Mouse (Mus musculus): ENCODE data around the gene AI854703. TPM values are rescaled to one million over a fixed set of nuclear protein-coding genes. Genes with fewer than 3 reads are reported as not detected.

The AI854703 gene
- polyA plus RNA-seq, 1 experiment from 2014 or later, result 0.50 TPM

DNA sequence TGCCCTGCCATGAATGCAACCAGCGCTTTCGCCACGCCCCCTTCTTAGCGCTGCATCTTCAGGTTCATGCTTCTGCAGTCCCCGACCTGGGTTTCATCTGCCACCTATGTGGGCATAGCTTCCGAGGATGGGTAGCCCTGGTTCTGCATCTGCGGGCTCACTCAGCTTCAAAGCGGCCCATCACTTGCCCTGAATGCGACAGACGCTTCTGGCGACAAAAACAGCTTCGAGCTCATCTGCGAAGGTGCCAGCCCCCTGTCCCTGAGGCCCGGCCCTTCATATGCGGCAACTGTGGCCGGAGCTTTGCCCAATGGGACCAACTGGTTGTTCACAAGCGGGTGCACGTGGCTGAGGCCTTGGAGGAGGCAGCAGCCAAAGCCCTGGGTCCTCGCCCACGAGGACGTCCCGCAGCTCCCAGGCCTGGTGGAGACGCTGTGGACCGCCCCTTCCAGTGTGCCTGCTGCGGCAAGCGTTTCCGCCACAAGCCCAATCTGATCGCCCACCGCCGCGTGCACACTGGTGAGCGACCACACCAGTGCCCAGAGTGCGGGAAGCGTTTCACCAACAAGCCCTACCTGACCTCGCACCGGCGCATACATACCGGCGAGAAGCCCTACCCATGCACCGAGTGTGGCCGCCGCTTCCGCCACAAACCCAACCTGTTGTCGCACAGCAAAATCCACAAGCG lies 29.9 kb upstream of the AI854703 start:
- no peak overlapping the region for H3K9ac ChIP-seq
- no peak for ATAC-seq
- 92% methylated on average over 45 of the region's 45 CpGs for WGBS (ENCODE audit: insufficient replicate concordance)
- H3K27me3 ChIP-seq (replicated peaks), result no peaks in the 10 kb centered on the region
- H3K27ac ChIP-seq, result no peak overlapping the region
- peaks cover 46% of the 10 kb centered on the region for H3K36me3 ChIP-seq
- peaks cover 7% of the 10 kb centered on the region; the same call in 1 of the 2 replicates for H3K9me3 ChIP-seq (replicated peaks)
- H3K4me1 ChIP-seq, result peaks cover 36% of the 10 kb centered on the region
- no peak overlapping the region for H3K4me3 ChIP-seq
- no peak overlapping the region for H3K4me2 ChIP-seq

GRCm38 (mm10) chr6:48597233-48597625 lies 29.3 kb upstream of the AI854703 start:
- peaks cover 7% of the 10 kb centered on the region; the same call in 1 of the 2 replicates for H3K9me3 ChIP-seq (replicated peaks)
- 92% methylated on average over 27 of the region's 27 CpGs for WGBS (ENCODE audit: insufficient replicate concordance)
- no peak overlapping the region for H3K4me3 ChIP-seq
- peaks cover 46% of the 10 kb centered on the region for H3K36me3 ChIP-seq
- ATAC-seq, result no peak
- peaks cover 38% of the 10 kb centered on the region for H3K4me1 ChIP-seq
- no peak overlapping the region for H3K27ac ChIP-seq
- H3K27me3 ChIP-seq (replicated peaks), result no peaks in the 10 kb centered on the region
- H3K4me2 ChIP-seq, result no peak overlapping the region
- no peak overlapping the region for H3K9ac ChIP-seq

DNA sequence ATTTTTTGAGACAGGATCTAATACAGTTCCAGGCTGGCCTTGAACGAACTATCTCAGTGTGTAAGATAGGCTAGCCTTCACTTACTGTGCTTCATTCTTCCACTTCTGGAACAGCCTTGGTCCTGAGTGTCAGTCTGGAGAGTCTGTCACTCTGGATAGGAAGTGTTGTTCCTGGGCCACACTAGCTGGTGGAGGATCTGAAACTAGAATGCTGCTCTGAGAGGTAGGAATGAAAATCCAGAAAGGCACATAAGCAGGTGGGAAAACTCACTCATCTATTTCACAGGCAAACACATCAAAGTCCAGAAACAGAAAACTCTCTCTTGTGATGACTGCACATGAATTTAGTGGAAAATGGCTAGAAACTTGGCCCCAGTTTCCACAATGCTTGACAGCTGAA lies 26.0 kb upstream of the AI854703 start:
- H3K36me3 ChIP-seq, result peaks cover 45% of the 10 kb centered on the region
- peak overlapping the region; percentile 96; the same call in 1 of the 2 replicates for H3K4me2 ChIP-seq
- no peak for ATAC-seq
- no peak overlapping the region for H3K27ac ChIP-seq
- H3K27me3 ChIP-seq (replicated peaks), result no peaks in the 10 kb centered on the region
- H3K9me3 ChIP-seq (replicated peaks), result peaks cover 7% of the 10 kb centered on the region; the same call in 1 of the 2 replicates
- WGBS (ENCODE audit: insufficient replicate concordance), result 69% methylated on average over 1 of the region's 1 CpGs
- H3K4me3 ChIP-seq, result 0 out of 2 replicates have a peak overlapping the region, but pooled peaks have one; percentile 71
- H3K4me1 ChIP-seq, result peaks cover 22% of the 10 kb centered on the region
- H3K9ac ChIP-seq, result no peak overlapping the region

GRCm38 (mm10) chr6:48601271-48602079 lies 25.1 kb upstream of the AI854703 start, which contains the start of gene Zfp775:
Gene Zfp775, plus strand, starts transcription at chr6:48602063.
- H3K27ac ChIP-seq, result peak within 1 kb of the TSS; percentile 69
- 0 out of 2 replicates have a peak, but pooled peaks cover 7% of the 10 kb centered on the region for H3K9me3 ChIP-seq (replicated peaks)
- H3K4me1 ChIP-seq, result peaks cover 22% of the 10 kb centered on the region
- H3K4me3 ChIP-seq, result peak within 1 kb of the TSS; percentile 71
- no peaks in the 10 kb centered on the region for H3K27me3 ChIP-seq (replicated peaks)
- H3K36me3 ChIP-seq, result peaks cover 36% of the 10 kb centered on the region
- WGBS (ENCODE audit: insufficient replicate concordance), result 5% methylated on average over 42 of the region's 42 CpGs
- peak within 1 kb of the TSS; percentile 75 for H3K9ac ChIP-seq
- H3K4me2 ChIP-seq, result peak within 1 kb of the TSS; percentile 96
- peak; percentile 98 for ATAC-seq

GRCm38 (mm10) chr6:48602080-48602741 lies 24.4 kb upstream of the AI854703 start:
- WGBS (ENCODE audit: insufficient replicate concordance), result 2% methylated on average over 28 of the region's 28 CpGs
- ATAC-seq, result peak; percentile 73

DNA sequence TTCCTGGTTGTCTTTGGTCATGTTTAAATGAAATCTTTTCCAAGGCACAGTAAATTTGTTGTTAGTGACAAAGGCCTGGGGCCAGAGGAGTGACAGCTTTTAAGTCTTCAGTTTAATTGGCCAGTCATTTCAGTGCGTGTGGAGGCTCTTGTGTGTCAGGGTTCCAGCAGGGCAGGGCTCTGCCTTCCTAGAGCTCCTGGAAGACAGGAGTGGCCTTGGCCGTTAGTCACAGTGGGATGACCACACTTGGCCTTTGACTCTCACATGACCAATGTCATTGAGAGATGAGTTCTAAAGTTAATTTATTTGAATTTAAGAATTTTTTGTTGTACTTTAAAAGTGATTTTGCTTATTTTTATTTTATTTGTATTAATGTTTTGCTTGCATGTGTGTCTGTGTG lies 18.4 kb upstream of the AI854703 start:
- no peak overlapping the region for H3K27ac ChIP-seq
- H3K4me1 ChIP-seq, result peaks cover 7% of the 10 kb centered on the region; the same call in 1 of the 2 replicates
- no peaks in the 10 kb centered on the region for H3K27me3 ChIP-seq (replicated peaks)
- no peak overlapping the region for H3K4me2 ChIP-seq
- no peak overlapping the region for H3K9ac ChIP-seq
- no peaks in the 10 kb centered on the region for H3K36me3 ChIP-seq
- no peaks in the 10 kb centered on the region for H3K9me3 ChIP-seq (replicated peaks)
- WGBS (ENCODE audit: insufficient replicate concordance), result 67% methylated on average over 2 of the region's 2 CpGs
- ATAC-seq, result no peak
- H3K4me3 ChIP-seq, result no peak overlapping the region

More at GRCm38 (mm10) chr6:48602080-48602741, 24.4 kb upstream of the AI854703 start:
- Histone ChIP-seq H3K27ac (peak overlapping the region; percentile 69), H3K4me3 (peak overlapping the region; percentile 71), H3K9me3 (replicated peaks) (0 out of 2 replicates have a peak, but pooled peaks cover 2% of the 10 kb centered on the region), H3K4me1 (peaks cover 22% of the 10 kb centered on the region), H3K36me3 (peaks cover 29% of the 10 kb centered on the region), H3K4me2 (peak overlapping the region; percentile 96), H3K27me3 (replicated peaks) (no peaks in the 10 kb centered on the region), H3K9ac (peak overlapping the region; percentile 75)

DNA sequence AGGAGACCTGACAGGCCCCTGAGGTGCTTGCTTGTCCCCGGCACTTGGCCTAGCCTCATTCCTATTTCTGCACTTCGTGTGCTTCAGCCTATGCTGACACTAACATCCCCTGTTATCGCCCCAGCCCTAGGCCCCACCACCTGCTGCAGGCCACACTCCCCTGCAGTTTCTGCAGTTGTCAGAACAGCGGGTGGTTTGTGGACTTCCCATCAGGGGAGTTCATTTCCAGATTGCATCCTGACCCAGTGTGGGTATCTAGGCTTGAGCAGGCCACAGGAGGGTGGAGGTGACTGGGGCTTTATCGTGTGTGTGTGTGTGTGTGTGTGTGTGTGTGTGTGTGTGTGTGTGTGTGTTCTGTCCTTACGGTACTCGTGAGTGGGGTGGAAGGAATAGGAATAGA lies 17.1 kb upstream of the AI854703 start:
- Histone ChIP-seq H3K4me1 (peaks cover 7% of the 10 kb centered on the region; the same call in 1 of the 2 replicates), H3K27me3 (replicated peaks) (no peaks in the 10 kb centered on the region), H3K36me3 (peaks cover 6% of the 10 kb centered on the region; the same call in 1 of the 2 replicates), H3K4me3 (no peak overlapping the region), H3K27ac (no peak overlapping the region), H3K9me3 (replicated peaks) (no peaks in the 10 kb centered on the region), H3K9ac (no peak overlapping the region), H3K4me2 (no peak overlapping the region)
- peak; percentile 57 for ATAC-seq
- WGBS (ENCODE audit: insufficient replicate concordance), result 35% methylated on average over 5 of the region's 7 CpGs

DNA sequence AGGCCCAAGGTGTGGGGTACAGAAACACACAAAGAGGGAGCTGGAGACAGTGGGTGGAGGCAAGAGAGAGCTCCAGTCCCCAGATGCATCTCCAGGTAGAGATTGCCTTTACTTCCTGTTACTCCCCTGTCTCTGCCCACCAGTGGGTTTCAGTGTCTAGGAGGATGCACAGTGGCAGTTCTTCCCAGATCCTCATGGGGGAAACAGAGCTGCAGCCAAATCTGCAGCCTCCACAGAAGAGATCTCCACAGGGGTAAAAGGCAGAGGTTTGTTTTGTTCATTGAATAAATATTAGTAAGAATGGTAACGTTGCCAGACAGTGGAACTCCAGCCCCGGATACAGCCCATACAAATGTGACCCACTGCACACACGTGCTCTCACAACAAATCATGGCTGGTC lies 15.9 kb upstream of the AI854703 start:
- no peaks in the 10 kb centered on the region for H3K27me3 ChIP-seq (replicated peaks)
- H3K4me3 ChIP-seq, result no peak overlapping the region
- 64% methylated on average over 3 of the region's 3 CpGs for WGBS (ENCODE audit: insufficient replicate concordance)
- no peak for ATAC-seq
- no peak overlapping the region for H3K4me2 ChIP-seq
- no peaks in the 10 kb centered on the region for H3K9me3 ChIP-seq (replicated peaks)
- H3K9ac ChIP-seq, result no peak overlapping the region
- no peak overlapping the region for H3K27ac ChIP-seq
- peaks cover 6% of the 10 kb centered on the region; the same call in 1 of the 2 replicates for H3K36me3 ChIP-seq
- H3K4me1 ChIP-seq, result peaks cover 7% of the 10 kb centered on the region; the same call in 1 of the 2 replicates

DNA sequence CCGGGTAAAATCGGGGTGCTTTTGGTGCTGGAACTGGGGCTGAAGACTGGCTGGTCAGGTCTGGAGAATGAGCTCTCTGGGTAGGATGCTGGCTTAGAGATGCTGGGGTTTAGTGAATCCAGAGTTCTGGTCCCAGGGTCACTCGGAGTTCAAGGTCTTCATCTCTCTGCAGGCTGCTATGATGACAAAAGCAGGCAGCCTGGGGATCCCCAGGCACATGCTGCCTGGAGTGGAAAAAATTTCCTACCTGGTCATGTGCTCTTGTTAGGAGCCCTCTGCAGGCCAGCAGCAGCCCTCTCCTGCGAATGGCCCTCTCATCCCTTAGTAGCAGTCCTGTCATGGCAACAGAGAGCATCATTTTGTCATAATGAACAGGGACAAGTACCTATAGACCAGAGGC lies 13.1 kb upstream of the AI854703 start:
- H3K27ac ChIP-seq, result no peak overlapping the region
- 65% methylated on average over 4 of the region's 4 CpGs for WGBS (ENCODE audit: insufficient replicate concordance)
- peaks cover 7% of the 10 kb centered on the region; the same call in 1 of the 2 replicates for H3K4me1 ChIP-seq
- H3K4me3 ChIP-seq, result no peak overlapping the region
- H3K36me3 ChIP-seq, result peaks cover 6% of the 10 kb centered on the region; the same call in 1 of the 2 replicates
- no peak overlapping the region for H3K4me2 ChIP-seq
- ATAC-seq, result no peak
- H3K9me3 ChIP-seq (replicated peaks), result no peaks in the 10 kb centered on the region
- H3K27me3 ChIP-seq (replicated peaks), result no peaks in the 10 kb centered on the region
- H3K9ac ChIP-seq, result no peak overlapping the region

- WGBS (ENCODE audit: insufficient replicate concordance), result 72% methylated on average over 5 of the region's 5 CpGs
Measured at GRCm38 (mm10) chr6:48614756-48615155, 11.8 kb upstream of the AI854703 start.

DNA sequence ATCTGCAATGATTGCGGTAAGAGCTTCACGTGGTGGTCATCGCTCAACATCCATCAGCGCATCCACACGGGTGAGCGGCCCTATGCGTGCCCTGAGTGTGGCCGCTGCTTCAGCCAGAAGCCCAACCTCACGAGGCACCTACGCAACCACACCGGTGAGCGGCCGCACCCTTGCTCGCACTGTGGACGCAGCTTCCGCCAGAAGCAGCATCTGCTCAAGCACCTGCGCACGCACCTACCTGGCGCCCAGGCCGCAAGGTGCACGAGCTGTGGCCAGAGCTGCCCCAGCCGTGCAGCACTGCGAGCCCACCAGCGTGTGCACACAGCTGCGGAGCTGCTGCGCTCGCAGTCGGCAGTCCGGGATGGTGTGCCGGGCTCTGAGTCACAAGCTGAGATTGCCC lies 6.5 kb upstream of the AI854703 start:
- Histone ChIP-seq H3K27me3 (replicated peaks) (no peaks in the 10 kb centered on the region; the same call in 1 of the 2 replicates), H3K36me3 (peaks cover 22% of the 10 kb centered on the region), H3K4me2 (no peak overlapping the region), H3K9me3 (replicated peaks) (no peaks in the 10 kb centered on the region), H3K4me3 (no peak overlapping the region), H3K4me1 (no peaks in the 10 kb centered on the region), H3K9ac (no peak overlapping the region), H3K27ac (no peak overlapping the region)
- WGBS (ENCODE audit: insufficient replicate concordance), result 89% methylated on average over 30 of the region's 30 CpGs
- no peak for ATAC-seq

More at GRCm38 (mm10) chr6:48614756-48615155, 11.8 kb upstream of the AI854703 start:
- H3K27ac ChIP-seq, result no peak overlapping the region
- H3K9ac ChIP-seq, result no peak overlapping the region
- ATAC-seq, result no peak
- no peaks in the 10 kb centered on the region for H3K27me3 ChIP-seq (replicated peaks)
- no peaks in the 10 kb centered on the region for H3K9me3 ChIP-seq (replicated peaks)
- H3K4me3 ChIP-seq, result no peak overlapping the region
- peaks cover 14% of the 10 kb centered on the region for H3K36me3 ChIP-seq
- peaks cover 1% of the 10 kb centered on the region; the same call in 1 of the 2 replicates for H3K4me1 ChIP-seq
- no peak overlapping the region for H3K4me2 ChIP-seq
